In genomic region chr10:91326661-91327312, GRCm38 (mm10) we compare ENCODE assay signal across 16 mouse cellular contexts.
DNase-seq lines count a peak whose midpoint lies in the region; ATAC-seq and TF ChIP-seq lines count a peak whose summit lies in the region.
"Had no signal": no experiment of that assay in that cellular context is flagged by ENCODE, and none has a peak within 500 bp of the region (broad histone marks: within the 10 kb centered on the region; RNA-seq: fewer than 3 reads in every experiment).

No protein-coding gene starts in this region.

- TF ChIP-seq EP300 in heart, postnatal 0 days (IDR thresholded peaks at IDR 0.05; ENCODE audit: low read depth), result no peak

- no peak overlapping the region for H3K4me3 ChIP-seq in heart, postnatal 0 days (ENCODE audit: low read depth, low read length)
- no peak overlapping the region for H3K4me3 ChIP-seq in heart, embryonic 10.5 days
- H3K4me3 ChIP-seq in midbrain, embryonic 10.5 days, result 0 out of 2 replicates have a peak overlapping the region, but pooled peaks have one; percentile 8
- no peak overlapping the region for H3K4me3 ChIP-seq in midbrain, postnatal 0 days (ENCODE audit: low read depth, low read length)
- H3K4me3 ChIP-seq in midbrain, embryonic 15.5 days, result no peak overlapping the region
- H3K4me3 ChIP-seq: hindbrain, embryonic 15.5 days; limb, embryonic 13.5 days had no signal

- 22% methylated on average over 12 of the region's 12 CpGs for WGBS in heart, postnatal 0 days
- WGBS in heart, embryonic 10.5 days, result 27% methylated on average over 12 of the region's 12 CpGs
- WGBS in midbrain, embryonic 10.5 days, result 18% methylated on average over 12 of the region's 12 CpGs
- WGBS in midbrain, postnatal 0 days, result 13% methylated on average over 12 of the region's 12 CpGs
- WGBS in midbrain, embryonic 15.5 days, result 10% methylated on average over 12 of the region's 12 CpGs

- H3K36me3 ChIP-seq in heart, postnatal 0 days (replicated peaks; ENCODE audit: control insufficient read depth, insufficient read depth, low read length), result no peaks in the 10 kb centered on the region
- no peaks in the 10 kb centered on the region for H3K36me3 ChIP-seq in heart, embryonic 10.5 days
- H3K36me3 ChIP-seq in midbrain, embryonic 10.5 days, result no peaks in the 10 kb centered on the region
- no peaks in the 10 kb centered on the region for H3K36me3 ChIP-seq in midbrain, postnatal 0 days (ENCODE audit: insufficient read depth, low read length)
- no peaks in the 10 kb centered on the region for H3K36me3 ChIP-seq in midbrain, embryonic 15.5 days (replicated peaks)
- H3K36me3 ChIP-seq: hindbrain, embryonic 15.5 days; limb, embryonic 13.5 days had no signal

- ATAC-seq in heart, postnatal 0 days (ENCODE audit: insufficient read depth, low read depth), result no peak
- no peak for ATAC-seq in midbrain, postnatal 0 days (ENCODE audit: low FRiP score)
- no peak for ATAC-seq in midbrain, embryonic 15.5 days (replicated peaks)
- ATAC-seq: lung, postnatal 0 days had no signal

- H3K9ac ChIP-seq in heart, postnatal 0 days (replicated peaks; ENCODE audit: low read depth, low read length), result no peak overlapping the region
- H3K9ac ChIP-seq in midbrain, postnatal 0 days (replicated peaks; ENCODE audit: low read length, poor library complexity, severe bottlenecking), result no peak overlapping the region
- H3K9ac ChIP-seq in midbrain, embryonic 15.5 days, result no peak overlapping the region
- H3K9ac ChIP-seq: hindbrain, embryonic 15.5 days; limb, embryonic 13.5 days; liver, embryonic 14.5 days had no signal

- no peak overlapping the region for H3K27ac ChIP-seq in heart, postnatal 0 days (ENCODE audit: low read depth)
- no peak overlapping the region for H3K27ac ChIP-seq in heart, embryonic 10.5 days
- H3K27ac ChIP-seq in midbrain, embryonic 10.5 days (replicated peaks), result peak overlapping the region; percentile 63
- no peak overlapping the region; the same call in 1 of the 2 replicates for H3K27ac ChIP-seq in midbrain, postnatal 0 days (ENCODE audit: low read depth, low read length)
- H3K27ac ChIP-seq in midbrain, embryonic 15.5 days, result peak overlapping the region; percentile 7; the same call in 1 of the 2 replicates
- H3K27ac ChIP-seq: hindbrain, embryonic 15.5 days; limb, embryonic 13.5 days; liver, embryonic 14.5 days had no signal

- H3K27me3 ChIP-seq in heart, postnatal 0 days (ENCODE audit: control insufficient read depth, insufficient read depth, low read length), result no peaks in the 10 kb centered on the region
- 0 out of 2 replicates have a peak, but pooled peaks cover 4% of the 10 kb centered on the region for H3K27me3 ChIP-seq in heart, embryonic 10.5 days (ENCODE audit: insufficient read depth, poor library complexity, severe bottlenecking)
- H3K27me3 ChIP-seq in midbrain, embryonic 10.5 days (ENCODE audit: low read depth, poor library complexity, severe bottlenecking), result peaks cover 13% of the 10 kb centered on the region
- no peaks in the 10 kb centered on the region for H3K27me3 ChIP-seq in midbrain, postnatal 0 days (ENCODE audit: insufficient read depth, low read length)
- H3K27me3 ChIP-seq in midbrain, embryonic 15.5 days (replicated peaks), result no peaks in the 10 kb centered on the region
- H3K27me3 ChIP-seq: hindbrain, embryonic 15.5 days; limb, embryonic 13.5 days had no signal

- peak; percentile 7 for DNase-seq in embryo, embryonic 11 days
- no peak for DNase-seq in embryo, embryonic 10 days (ENCODE audit: low spot score)
- no peak for DNase-seq in heart, postnatal 0 days (ENCODE audit: low spot score)
- DNase-seq in heart, embryonic 10.5 days (ENCODE audit: low spot score), result no peak
- DNase-seq in midbrain, embryonic 10.5 days (ENCODE audit: low spot score), result peak; percentile 41
- no peak for DNase-seq in midbrain, postnatal 0 days (ENCODE audit: low spot score)
- no peak for DNase-seq in thymus, postnatal 0 days (ENCODE audit: low spot score)
- DNase-seq: cerebellum, adult 9-11 months; gastrocnemius, postnatal 25 days; kidney, adult 11 months had no signal

- H3K9me3 ChIP-seq in heart, postnatal 0 days (replicated peaks; ENCODE audit: control insufficient read depth, low read length), result no peaks in the 10 kb centered on the region
- no peaks in the 10 kb centered on the region for H3K9me3 ChIP-seq in heart, embryonic 10.5 days
- no peaks in the 10 kb centered on the region for H3K9me3 ChIP-seq in midbrain, embryonic 10.5 days (replicated peaks)
- H3K9me3 ChIP-seq in midbrain, postnatal 0 days (ENCODE audit: low read length), result no peaks in the 10 kb centered on the region
- H3K9me3 ChIP-seq in midbrain, embryonic 15.5 days, result no peaks in the 10 kb centered on the region
- H3K9me3 ChIP-seq: hindbrain, embryonic 15.5 days; limb, embryonic 13.5 days had no signal

- no peak for TF ChIP-seq CTCF in heart, postnatal 0 days (IDR thresholded peaks at IDR 0.05; ENCODE audit: low read depth)
- no peak for TF ChIP-seq CTCF in midbrain, postnatal 0 days (IDR thresholded peaks at IDR 0.05)

- no peaks in the 10 kb centered on the region for H3K4me1 ChIP-seq in heart, postnatal 0 days (ENCODE audit: control insufficient read depth, insufficient read depth)
- peaks cover 13% of the 10 kb centered on the region for H3K4me1 ChIP-seq in heart, embryonic 10.5 days
- H3K4me1 ChIP-seq in midbrain, embryonic 10.5 days, result peaks cover 22% of the 10 kb centered on the region
- H3K4me1 ChIP-seq in midbrain, postnatal 0 days (ENCODE audit: insufficient read depth, low read length), result no peaks in the 10 kb centered on the region
- no peaks in the 10 kb centered on the region; the same call in 1 of the 2 replicates for H3K4me1 ChIP-seq in midbrain, embryonic 15.5 days
- H3K4me1 ChIP-seq: limb, embryonic 13.5 days had no signal

- peak overlapping the region; percentile 3; the same call in 1 of the 2 replicates for H3K4me2 ChIP-seq in heart, postnatal 0 days (ENCODE audit: low read depth, low read length)
- no peak overlapping the region for H3K4me2 ChIP-seq in midbrain, postnatal 0 days (ENCODE audit: low read depth, low read length, poor library complexity, severe bottlenecking)
- 0 out of 2 replicates have a peak overlapping the region, but pooled peaks have one; percentile 3 for H3K4me2 ChIP-seq in midbrain, embryonic 15.5 days
- H3K4me2 ChIP-seq: heart, embryonic 11.5 days; hindbrain, embryonic 15.5 days; limb, embryonic 13.5 days had no signal

Comparison
In these comparisons a context has a peak if more than half of its experiments do, and no peak if none do; other contexts are left out.
1. DNase-seq: peak in embryo, embryonic 11 days (single experiment) and midbrain, embryonic 10.5 days (single experiment); none in embryo, embryonic 10 days (single experiment), heart, postnatal 0 days (single experiment), heart, embryonic 10.5 days (single experiment), midbrain, postnatal 0 days (single experiment) and thymus, postnatal 0 days (single experiment).
2. H3K27ac ChIP-seq: peak in midbrain, embryonic 10.5 days (single experiment) and midbrain, embryonic 15.5 days (single experiment); none in heart, postnatal 0 days (single experiment), heart, embryonic 10.5 days (single experiment) and midbrain, postnatal 0 days (single experiment).